In genomic region chr14:56017671-56018070, GRCm38 (mm10) we compare ENCODE assay signal across 27 mouse cellular contexts. TPM values are rescaled to one million over a fixed set of nuclear protein-coding genes. Genes with fewer than 3 reads are reported as not detected.
"Had no signal": no experiment of that assay in that cellular context is flagged by ENCODE, and none has a peak within 500 bp of the region (broad histone marks: within the 10 kb centered on the region; RNA-seq: fewer than 3 reads in every experiment).

Mcpt1 (plus strand) TSS chr14:56017971.

RNA-seq across cellular contexts. Expression of gene Mcpt1, which starts in this region (rescaled TPM):
- polyA plus RNA-seq: limb, embryonic 10.5 days; limb, embryonic 11.5 days; limb, embryonic 12.5 days; limb, embryonic 13.5 days; liver, adult 2 months; liver, embryonic 11.5 days; liver, embryonic 12.5 days; liver, embryonic 13.5 days; liver, embryonic 14.5 days; liver, embryonic 15.5 days; liver, embryonic 16.5 days; liver, postnatal 0 days; lung, adult 2 months; lung, embryonic 14.5 days; lung, embryonic 15.5 days; lung, embryonic 16.5 days; lung, postnatal 0 days; macrophage; midbrain, embryonic 10.5 days; midbrain, embryonic 11.5 days; midbrain, embryonic 12.5 days; midbrain, embryonic 13.5 days; midbrain, embryonic 14.5 days; midbrain, embryonic 15.5 days; midbrain, embryonic 16.5 days; midbrain, postnatal 0 days; neural tube, embryonic 11.5 days had no signal
